Mouse (Mus musculus): ENCODE data around the gene Specc1. TPM values are rescaled to one million over a fixed set of nuclear protein-coding genes. Genes with fewer than 3 reads are reported as not detected.
A peak's percentile ranks its signal among the peaks of the same experiment; 100 is the strongest.

Gene Specc1
- polyA plus RNA-seq, 1 experiment from 2014 or later = 9.7 TPM

GRCm38 (mm10) chr11:62078371-62078770 is 121.8 kb downstream of the Specc1 start:
- WGBS = 88% methylated on average over 10 of the region's 10 CpGs

GRCm38 (mm10) chr11:62079100-62079857 is 122.7 kb downstream of the Specc1 start:
- no peaks in the 10 kb centered on the region for H3K9me3 ChIP-seq (replicated peaks)
- WGBS = 91% methylated on average over 8 of the region's 8 CpGs
- no peak overlapping the region for H3K4me3 ChIP-seq (replicated peaks)
- no peak overlapping the region for H3K4me2 ChIP-seq
- peaks cover 17% of the 10 kb centered on the region for H3K4me1 ChIP-seq
- no peaks in the 10 kb centered on the region for H3K36me3 ChIP-seq
- ATAC-seq (ENCODE audit: low FRiP score) = no peak
- H3K27me3 ChIP-seq (replicated peaks) = no peaks in the 10 kb centered on the region
- H3K9ac ChIP-seq (replicated peaks) = no peak overlapping the region
- no peak overlapping the region for H3K27ac ChIP-seq (replicated peaks)

More at GRCm38 (mm10) chr11:62078371-62078770, 121.8 kb downstream of the Specc1 start:
- Histone ChIP-seq H3K9me3 (replicated peaks) (no peaks in the 10 kb centered on the region), H3K4me1 (peaks cover 17% of the 10 kb centered on the region), H3K9ac (replicated peaks) (no peak overlapping the region), H3K4me2 (peak overlapping the region; percentile 88; the same call in 1 of the 2 replicates), H3K36me3 (no peaks in the 10 kb centered on the region), H3K27ac (replicated peaks) (no peak overlapping the region), H3K27me3 (replicated peaks) (no peaks in the 10 kb centered on the region), H3K4me3 (replicated peaks) (peak overlapping the region; percentile 77; the same call in 1 of the 2 replicates)
- no peak for ATAC-seq (ENCODE audit: low FRiP score)

- Histone ChIP-seq H3K27me3 (replicated peaks) (no peaks in the 10 kb centered on the region), H3K4me3 (replicated peaks) (no peak overlapping the region), H3K4me1 (peaks cover 17% of the 10 kb centered on the region), H3K36me3 (no peaks in the 10 kb centered on the region), H3K9me3 (replicated peaks) (no peaks in the 10 kb centered on the region), H3K27ac (replicated peaks) (no peak overlapping the region), H3K9ac (replicated peaks) (no peak overlapping the region), H3K4me2 (no peak overlapping the region)
- WGBS = 56% methylated on average over 2 of the region's 2 CpGs
- ATAC-seq (ENCODE audit: low FRiP score) = no peak
These were observed 123.9 kb downstream of the Specc1 start for GRCm38 (mm10) chr11:62080476-62080875.

- no peak overlapping the region for H3K9ac ChIP-seq (replicated peaks)
- no peak overlapping the region for H3K27ac ChIP-seq (replicated peaks)
- ATAC-seq (ENCODE audit: low FRiP score) = no peak
- no peaks in the 10 kb centered on the region for H3K27me3 ChIP-seq (replicated peaks)
- no peaks in the 10 kb centered on the region for H3K9me3 ChIP-seq (replicated peaks)
- H3K4me2 ChIP-seq = no peak overlapping the region
- no peaks in the 10 kb centered on the region for H3K4me1 ChIP-seq
- H3K36me3 ChIP-seq = no peaks in the 10 kb centered on the region
- 87% methylated on average over 2 of the region's 2 CpGs for WGBS
- H3K4me3 ChIP-seq (replicated peaks) = no peak overlapping the region
These were observed 130.1 kb downstream of the Specc1 start for GRCm38 (mm10) chr11:62086648-62087047.

- Histone ChIP-seq H3K27me3 (replicated peaks) (no peaks in the 10 kb centered on the region), H3K4me2 (no peak overlapping the region), H3K4me1 (no peaks in the 10 kb centered on the region), H3K27ac (replicated peaks) (no peak overlapping the region), H3K9me3 (replicated peaks) (no peaks in the 10 kb centered on the region), H3K4me3 (replicated peaks) (no peak overlapping the region), H3K36me3 (no peaks in the 10 kb centered on the region), H3K9ac (replicated peaks) (no peak overlapping the region)
- no peak for ATAC-seq (ENCODE audit: low FRiP score)
- WGBS = 89% methylated on average over 1 of the region's 1 CpGs
These were observed 130.5 kb downstream of the Specc1 start for GRCm38 (mm10) chr11:62087051-62087450.

GRCm38 (mm10) chr11:62088651-62089050 is 132.1 kb downstream of the Specc1 start:
- Histone ChIP-seq H3K4me2 (no peak overlapping the region), H3K27me3 (replicated peaks) (no peaks in the 10 kb centered on the region), H3K36me3 (no peaks in the 10 kb centered on the region), H3K9ac (replicated peaks) (no peak overlapping the region), H3K4me3 (replicated peaks) (no peak overlapping the region), H3K9me3 (replicated peaks) (no peaks in the 10 kb centered on the region), H3K4me1 (no peaks in the 10 kb centered on the region), H3K27ac (replicated peaks) (no peak overlapping the region)
- no peak for ATAC-seq (ENCODE audit: low FRiP score)
- 93% methylated on average over 3 of the region's 3 CpGs for WGBS

GRCm38 (mm10) chr11:62090321-62090720 is 133.8 kb downstream of the Specc1 start:
- Histone ChIP-seq H3K36me3 (no peaks in the 10 kb centered on the region), H3K4me1 (no peaks in the 10 kb centered on the region)
- WGBS = 77% methylated on average over 6 of the region's 6 CpGs

GRCm38 (mm10) chr11:62103380-62103911 is 146.9 kb downstream of the Specc1 start:
- no peak for ATAC-seq (ENCODE audit: low FRiP score)
- H3K36me3 ChIP-seq = no peaks in the 10 kb centered on the region
- no peak overlapping the region for H3K27ac ChIP-seq (replicated peaks)
- no peaks in the 10 kb centered on the region for H3K27me3 ChIP-seq (replicated peaks)
- H3K4me1 ChIP-seq = no peaks in the 10 kb centered on the region
- H3K9me3 ChIP-seq (replicated peaks) = no peaks in the 10 kb centered on the region
- WGBS = 84% methylated on average over 3 of the region's 3 CpGs
- no peak overlapping the region for H3K4me3 ChIP-seq (replicated peaks)
- H3K4me2 ChIP-seq = no peak overlapping the region
- H3K9ac ChIP-seq (replicated peaks) = no peak overlapping the region

More at GRCm38 (mm10) chr11:62090321-62090720, 133.8 kb downstream of the Specc1 start:
- Histone ChIP-seq H3K27ac (replicated peaks) (no peak overlapping the region), H3K9ac (replicated peaks) (no peak overlapping the region), H3K4me2 (no peak overlapping the region), H3K9me3 (replicated peaks) (no peaks in the 10 kb centered on the region), H3K27me3 (replicated peaks) (no peaks in the 10 kb centered on the region), H3K4me3 (replicated peaks) (no peak overlapping the region)
- no peak for ATAC-seq (ENCODE audit: low FRiP score)

GRCm38 (mm10) chr11:62106401-62106871 is 149.9 kb downstream of the Specc1 start:
- Histone ChIP-seq H3K9ac (replicated peaks) (no peak overlapping the region), H3K27me3 (replicated peaks) (no peaks in the 10 kb centered on the region), H3K4me1 (no peaks in the 10 kb centered on the region), H3K4me3 (replicated peaks) (no peak overlapping the region), H3K36me3 (no peaks in the 10 kb centered on the region), H3K27ac (replicated peaks) (peak overlapping the region; percentile 64), H3K4me2 (no peak overlapping the region), H3K9me3 (replicated peaks) (no peaks in the 10 kb centered on the region)
- ATAC-seq (ENCODE audit: low FRiP score) = peak; percentile 82
- 71% methylated on average over 1 of the region's 1 CpGs for WGBS

GRCm38 (mm10) chr11:62107272-62107836 is 150.8 kb downstream of the Specc1 start:
- H3K4me1 ChIP-seq = no peaks in the 10 kb centered on the region
- H3K9ac ChIP-seq (replicated peaks) = no peak overlapping the region
- H3K9me3 ChIP-seq (replicated peaks) = no peaks in the 10 kb centered on the region
- 86% methylated on average over 2 of the region's 2 CpGs for WGBS
- no peak overlapping the region for H3K4me3 ChIP-seq (replicated peaks)
- H3K4me2 ChIP-seq = no peak overlapping the region
- ATAC-seq (ENCODE audit: low FRiP score) = no peak
- H3K36me3 ChIP-seq = no peaks in the 10 kb centered on the region
- peak overlapping the region; percentile 51; the same call in 1 of the 2 replicates for H3K27ac ChIP-seq (replicated peaks)
- no peaks in the 10 kb centered on the region for H3K27me3 ChIP-seq (replicated peaks)

- ATAC-seq (ENCODE audit: low FRiP score) = no peak
- 94% methylated on average over 9 of the region's 9 CpGs for WGBS
- no peak overlapping the region for H3K4me3 ChIP-seq (replicated peaks)
These were observed 162.0 kb downstream of the Specc1 start for GRCm38 (mm10) chr11:62118561-62118960.

GRCm38 (mm10) chr11:62119871-62120270 is 163.3 kb downstream of the Specc1 start:
- Histone ChIP-seq H3K4me2 (no peak overlapping the region), H3K27ac (replicated peaks) (no peak overlapping the region), H3K4me1 (no peaks in the 10 kb centered on the region), H3K4me3 (replicated peaks) (no peak overlapping the region), H3K36me3 (no peaks in the 10 kb centered on the region), H3K9me3 (replicated peaks) (no peaks in the 10 kb centered on the region), H3K27me3 (replicated peaks) (no peaks in the 10 kb centered on the region), H3K9ac (replicated peaks) (no peak overlapping the region)
- WGBS = 77% methylated on average over 3 of the region's 3 CpGs
- no peak for ATAC-seq (ENCODE audit: low FRiP score)

More at GRCm38 (mm10) chr11:62118561-62118960, 162.0 kb downstream of the Specc1 start:
- H3K27ac ChIP-seq (replicated peaks) = no peak overlapping the region
- no peak overlapping the region for H3K9ac ChIP-seq (replicated peaks)
- H3K4me2 ChIP-seq = no peak overlapping the region
- no peaks in the 10 kb centered on the region for H3K4me1 ChIP-seq
- no peaks in the 10 kb centered on the region for H3K27me3 ChIP-seq (replicated peaks)
- no peaks in the 10 kb centered on the region for H3K36me3 ChIP-seq
- no peaks in the 10 kb centered on the region for H3K9me3 ChIP-seq (replicated peaks)

Data from neural tube, embryonic 15.5 days (tissue).